Mouse (Mus musculus) kidney, postnatal 0 days (tissue): ENCODE measurements around the gene Cyfip2. TPM values are rescaled to one million over a fixed set of nuclear protein-coding genes. Genes with fewer than 3 reads are reported as not detected.

Source experiments
- ATAC-seq: fragments of 200-750 bp; cut with Nextera tagmentation; replicated peaks from 2 replicates; pipeline ENCODE4 v1.8.0; 2017; ENCODE audit warnings: low read depth, moderate number of reproducible peaks, moderate TSS enrichment, moderate library complexity; ENCODE audit not compliant: low FRiP score
- DNase-seq: peaks from one replicate; pipeline ENCODE4 v3.0.0-alpha.2; 2016; ENCODE audit warnings: low spot score
- H3K27ac ChIP-seq: fragments of 300-500 bp; sonication (generic); 2 replicates; pipeline ENCODE4 v1.5.1; 2014; ENCODE audit warnings: mild to moderate bottlenecking
- H3K27me3 ChIP-seq: fragments of 300-500 bp; sonication (generic); 2 replicates; pipeline ENCODE4 v1.6.1; 2014; ENCODE audit warnings: low read length, mixed read lengths; ENCODE audit not compliant: insufficient read depth
- H3K36me3 ChIP-seq: fragments of 300-500 bp; sonication (generic); 2 replicates; pipeline ENCODE4 v1.6.1; 2014; ENCODE audit warnings: low read length, mixed read lengths; ENCODE audit not compliant: insufficient read depth
- H3K4me1 ChIP-seq: fragments of 300-500 bp; sonication (generic); replicated peaks from 2 replicates; pipeline ENCODE4 v1.6.1; 2014; ENCODE audit warnings: antibody characterized with exemption, low read length, mixed read lengths; ENCODE audit not compliant: insufficient read depth
- H3K4me2 ChIP-seq: fragments of 300-500 bp; sonication (generic); 2 replicates; pipeline ENCODE4 v1.6.1; 2014; ENCODE audit warnings: mild to moderate bottlenecking, low read length, moderate library complexity, mixed read lengths
- H3K4me3 ChIP-seq: fragments of 300-500 bp; sonication (generic); replicated peaks from 2 replicates; pipeline ENCODE4 v1.5.1; 2014; ENCODE audit warnings: low read depth, low read length
- H3K9ac ChIP-seq: fragments of 300-500 bp; sonication (generic); 2 replicates; pipeline ENCODE4 v1.6.1; 2014; ENCODE audit warnings: low read depth, low read length
- H3K9me3 ChIP-seq: fragments of 300-500 bp; sonication (generic); replicated peaks from 2 replicates; pipeline ENCODE4 v1.6.1; 2016; ENCODE audit warnings: low read length, inconsistent platforms, mixed read lengths
- CTCF ChIP-seq: IDR thresholded peaks from 2 replicates; pipeline ENCODE4 v1.5.1; 2016; ENCODE audit warnings: antibody characterized with exemption, low read depth, mild to moderate bottlenecking, moderate library complexity
- WGBS: fragments of 180-500 bp; shearing (Covaris S2); extraction: QIAGEN DNeasy Blood & Tissue Kit; methylation state at CpG from one replicate; pipeline ENCODE4 v1.1.7; 2014; 5-methylcytosine and 5-hydroxymethylcytosine counted together
- polyA plus RNA-seq: library from polyadenylated mRNA; unstranded; fragments of >200 nt; fragmentation: Nextera tagmentation; extraction: Ambion mirVana; gene quantifications from 2 replicates; pipeline ENCODE4 v1.2.1, GENCODE M21; 2015

Gene Cyfip2
- polyA plus RNA-seq, 1 experiment from 2014 or later = 17.4 TPM

DNA sequence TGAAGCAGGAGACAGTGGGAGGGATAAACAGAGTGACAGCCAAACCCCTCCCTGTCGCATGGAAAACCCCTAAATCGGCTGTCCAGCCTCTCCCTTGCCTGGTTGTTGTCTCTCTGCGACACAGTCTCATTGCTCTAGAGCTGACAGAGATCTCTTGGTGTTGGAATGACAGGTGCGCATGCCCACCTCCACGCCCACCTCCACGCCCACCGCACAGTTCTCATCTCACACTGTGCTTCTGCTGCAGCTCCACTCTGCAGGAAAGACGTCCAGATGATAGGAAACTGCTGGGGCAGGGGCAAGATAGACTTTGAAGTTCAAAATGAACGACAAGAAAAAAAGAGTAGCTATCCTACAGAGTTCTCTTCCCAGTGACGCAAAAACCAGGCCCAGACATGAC is 8.6 kb downstream of the Cyfip2 start:
- DNase-seq (no peak), ATAC-seq (no peak)
- no peak overlapping the region for H3K9ac ChIP-seq
- no peak overlapping the region for H3K4me2 ChIP-seq
- H3K27me3 ChIP-seq = no peaks in the 10 kb centered on the region
- H3K4me1 ChIP-seq = 0 out of 2 replicates have a peak, but pooled peaks cover 3% of the 10 kb centered on the region
- no peak overlapping the region for H3K27ac ChIP-seq
- H3K9me3 ChIP-seq = no peaks in the 10 kb centered on the region
- no peak for TF ChIP-seq CTCF
- H3K36me3 ChIP-seq = no peaks in the 10 kb centered on the region
- 73% methylated on average over 10 of the region's 10 CpGs for WGBS
- H3K4me3 ChIP-seq = no peak overlapping the region

DNA sequence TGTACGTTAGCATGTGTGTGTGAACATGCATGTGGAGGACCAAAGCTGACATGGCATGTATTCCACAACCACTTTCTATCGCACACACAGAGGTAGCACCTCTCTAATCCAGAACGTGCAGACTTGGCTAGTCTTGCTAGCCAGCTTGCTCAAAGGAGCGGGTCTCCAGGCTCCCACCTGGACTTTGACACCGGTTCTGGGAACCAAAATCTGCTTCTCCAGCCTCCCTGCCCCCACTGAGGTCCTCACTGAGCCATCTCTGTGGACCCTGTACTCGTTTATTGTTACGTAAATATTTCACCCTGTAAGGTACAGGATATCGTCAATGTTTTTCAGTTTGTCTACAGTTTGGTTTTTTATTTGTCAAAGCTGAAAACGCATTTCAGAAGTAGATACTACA is 10.2 kb downstream of the Cyfip2 start:
- Histone ChIP-seq H3K9me3 (no peaks in the 10 kb centered on the region), H3K4me3 (no peak overlapping the region), H3K27me3 (no peaks in the 10 kb centered on the region), H3K27ac (no peak overlapping the region), H3K4me1 (0 out of 2 replicates have a peak, but pooled peaks cover 10% of the 10 kb centered on the region), H3K9ac (no peak overlapping the region), H3K4me2 (no peak overlapping the region), H3K36me3 (no peaks in the 10 kb centered on the region)
- DNase-seq (no peak), ATAC-seq (no peak)
- TF ChIP-seq CTCF = no peak
- 81% methylated on average over 9 of the region's 9 CpGs for WGBS

DNA sequence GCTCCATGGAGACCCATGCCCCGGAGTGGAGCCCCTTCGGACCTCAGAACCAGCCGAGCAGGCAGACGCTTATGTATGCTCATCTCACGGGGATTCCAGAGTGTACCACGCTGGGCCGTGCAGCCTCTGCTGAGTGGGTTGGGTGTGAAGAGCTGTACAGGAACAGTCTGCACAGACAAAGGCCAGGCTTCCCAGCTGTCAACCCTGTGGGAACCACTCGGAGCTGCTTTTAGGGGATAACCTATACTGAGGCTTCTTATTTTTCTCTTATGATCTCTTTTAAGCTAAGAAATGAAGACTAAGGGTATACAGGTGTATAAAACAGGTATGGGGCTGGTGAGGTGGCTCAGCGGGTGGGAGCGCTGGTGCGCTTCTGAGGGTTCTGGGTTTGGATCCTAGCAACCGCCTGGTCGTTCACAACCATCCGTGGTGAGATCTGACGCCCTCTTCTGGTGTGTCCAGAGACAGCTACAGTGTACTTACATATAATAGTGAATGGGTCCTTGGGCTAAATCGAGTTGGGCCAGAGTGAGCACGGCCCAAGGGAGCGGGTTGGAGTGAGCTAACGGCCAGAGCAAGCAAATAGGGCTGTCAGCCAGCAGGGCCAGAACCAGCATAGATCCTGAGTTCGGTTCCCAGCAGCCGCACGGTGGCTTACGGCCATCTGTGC is 10.9 kb downstream of the Cyfip2 start:
- H3K4me1 ChIP-seq = 0 out of 2 replicates have a peak, but pooled peaks cover 10% of the 10 kb centered on the region
- no peak for DNase-seq
- no peaks in the 10 kb centered on the region for H3K9me3 ChIP-seq
- no peak for TF ChIP-seq CTCF
- no peak overlapping the region for H3K9ac ChIP-seq
- no peak overlapping the region for H3K27ac ChIP-seq
- WGBS = 91% methylated on average over 23 of the region's 23 CpGs
- H3K36me3 ChIP-seq = no peaks in the 10 kb centered on the region
- H3K4me3 ChIP-seq = no peak overlapping the region
- no peaks in the 10 kb centered on the region for H3K27me3 ChIP-seq
- no peak overlapping the region for H3K4me2 ChIP-seq
- no peak for ATAC-seq

DNA sequence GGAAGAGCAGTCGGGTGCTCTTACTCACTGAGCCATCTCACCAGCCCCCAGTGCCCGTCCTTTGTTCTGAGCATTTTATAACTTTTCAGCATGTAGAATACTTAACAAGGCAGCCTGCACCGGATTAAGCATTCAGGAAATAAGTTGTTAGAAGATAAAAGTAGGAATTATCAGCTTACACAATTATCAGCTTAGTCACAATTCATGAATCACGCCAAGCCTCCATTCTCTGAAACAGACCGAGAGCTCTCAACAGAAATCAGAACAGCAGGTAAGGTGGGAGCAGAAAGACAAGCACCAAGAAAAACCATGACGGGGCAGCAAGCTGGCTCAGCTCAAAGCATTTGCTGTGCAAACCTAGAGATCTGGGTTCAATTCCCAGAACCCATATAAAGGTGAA is 12.8 kb downstream of the Cyfip2 start:
- no peaks in the 10 kb centered on the region for H3K27me3 ChIP-seq
- no peak overlapping the region for H3K4me3 ChIP-seq
- H3K4me1 ChIP-seq = 0 out of 2 replicates have a peak, but pooled peaks cover 10% of the 10 kb centered on the region
- H3K4me2 ChIP-seq = no peak overlapping the region
- WGBS = 77% methylated on average over 6 of the region's 6 CpGs
- H3K9ac ChIP-seq = no peak overlapping the region
- no peak overlapping the region for H3K27ac ChIP-seq
- H3K9me3 ChIP-seq = no peaks in the 10 kb centered on the region
- DNase-seq (no peak), ATAC-seq (no peak)
- TF ChIP-seq CTCF = no peak
- no peaks in the 10 kb centered on the region for H3K36me3 ChIP-seq

DNA sequence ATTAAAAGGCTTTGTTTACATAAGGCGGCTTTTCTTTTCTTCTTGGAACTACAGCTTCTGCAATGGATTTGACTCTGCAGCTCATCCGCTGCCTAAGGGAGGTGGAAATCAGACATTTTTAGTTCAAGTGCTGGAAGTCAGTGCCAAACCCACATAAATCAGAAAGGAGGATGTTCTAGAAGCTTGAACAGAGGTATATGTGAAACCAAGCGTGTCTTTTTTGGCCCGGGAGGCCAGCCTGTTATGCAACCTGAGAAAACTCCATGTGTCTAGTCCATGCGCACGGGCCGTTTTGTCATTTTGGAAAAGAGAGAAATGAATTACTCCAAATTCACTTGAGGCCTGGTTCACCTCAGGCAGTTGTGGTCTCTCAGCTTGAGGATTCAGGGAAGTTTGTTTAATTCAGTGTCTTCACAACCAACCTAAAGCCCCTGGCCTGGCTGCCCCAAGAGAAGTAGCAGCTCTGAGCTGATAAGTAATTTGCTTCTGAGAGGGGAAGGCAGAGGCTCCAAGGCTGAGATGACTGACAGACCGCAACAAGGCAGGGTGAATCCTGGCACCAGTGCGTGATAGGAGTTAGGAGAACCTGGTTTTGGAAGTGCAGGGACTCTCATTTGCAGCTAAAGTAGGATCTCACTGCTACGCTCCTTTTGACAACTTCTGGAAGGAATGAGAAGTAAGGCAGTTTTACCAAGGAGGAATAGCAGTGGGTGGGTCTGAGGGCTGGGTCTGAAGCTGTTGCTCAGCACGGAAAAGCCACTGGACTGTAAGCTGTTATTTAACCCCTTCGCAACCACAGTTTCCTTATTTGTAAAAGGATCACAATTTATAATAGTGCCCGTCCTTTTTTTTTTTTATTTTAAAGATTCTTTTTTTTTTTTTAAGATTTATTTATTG is 13.5 kb downstream of the Cyfip2 start:
- ATAC-seq (no peak), DNase-seq (no peak)
- Histone ChIP-seq H3K9me3 (no peaks in the 10 kb centered on the region), H3K36me3 (no peaks in the 10 kb centered on the region), H3K4me3 (no peak overlapping the region), H3K27me3 (no peaks in the 10 kb centered on the region), H3K4me2 (no peak overlapping the region), H3K4me1 (0 out of 2 replicates have a peak, but pooled peaks cover 10% of the 10 kb centered on the region), H3K9ac (no peak overlapping the region), H3K27ac (no peak overlapping the region)
- 39% methylated on average over 13 of the region's 13 CpGs for WGBS
- TF ChIP-seq CTCF = no peak

DNA sequence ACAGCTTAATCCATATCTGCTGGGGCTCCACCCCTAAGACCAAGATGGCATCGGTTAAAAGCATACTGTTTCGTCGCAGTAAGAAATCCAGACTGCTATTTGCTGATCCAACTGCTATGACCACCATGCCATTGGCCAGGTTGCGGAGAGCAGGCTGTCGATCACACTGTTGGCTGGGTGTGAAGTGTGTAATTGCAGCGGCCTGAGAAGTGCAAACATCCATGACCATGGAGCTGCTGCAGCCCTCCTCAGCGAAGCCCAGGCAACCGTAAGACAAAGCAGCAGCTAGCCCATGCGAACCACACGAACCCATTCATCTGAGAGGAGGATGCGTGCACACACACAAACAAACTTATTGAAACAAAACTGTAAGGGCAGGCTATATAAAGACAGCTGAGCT is 18.3 kb downstream of the Cyfip2 start:
- no peaks in the 10 kb centered on the region for H3K9me3 ChIP-seq
- TF ChIP-seq CTCF = no peak
- 60% methylated on average over 11 of the region's 11 CpGs for WGBS
- H3K36me3 ChIP-seq = no peaks in the 10 kb centered on the region
- no peaks in the 10 kb centered on the region for H3K27me3 ChIP-seq
- ATAC-seq = no peak
- DNase-seq = no peak
- peaks cover 16% of the 10 kb centered on the region for H3K4me1 ChIP-seq
- H3K27ac ChIP-seq = no peak overlapping the region
- H3K4me3 ChIP-seq = no peak overlapping the region
- no peak overlapping the region for H3K9ac ChIP-seq
- H3K4me2 ChIP-seq = no peak overlapping the region
